Mouse (Mus musculus) midbrain, embryonic 11.5 days (tissue): Measurements from ENCODE around the gene Rab20. TPM values are rescaled to one million over a fixed set of nuclear protein-coding genes. Genes with fewer than 3 reads are reported as not detected.
"Not testable (repeated sequence)": the region's sequence is repeated elsewhere in the genome, so short reads cannot be mapped to it uniquely, and the experiment has no call there.

ENCODE experiments used
- ATAC-seq: fragments of 200-750 bp; cut with Nextera tagmentation; 2 replicates; pipeline ENCODE4 v1.8.0; 2017; ENCODE audit warnings: moderate TSS enrichment, moderate library complexity; ENCODE audit not compliant: low FRiP score
- DNase-seq: peaks from one replicate; pipeline ENCODE4 v3.0.0; 2015; ENCODE audit warnings: low spot score; ENCODE audit errors: missing footprints
- H3K27ac ChIP-seq: fragments of 300-500 bp; sonication (generic); 2 replicates; pipeline ENCODE4 v1.5.1; 2014; ENCODE audit warnings: low read depth, low read length
- H3K27me3 ChIP-seq: fragments of 300-500 bp; sonication (generic); 2 replicates; pipeline ENCODE4 v1.6.1; 2014; ENCODE audit warnings: mild to moderate bottlenecking, low read length, moderate library complexity, mixed read lengths; ENCODE audit not compliant: control insufficient read depth, insufficient read depth
- H3K36me3 ChIP-seq: fragments of 300-500 bp; sonication (generic); 2 replicates; pipeline ENCODE4 v1.6.1; 2014; ENCODE audit warnings: mild to moderate bottlenecking, low read length, moderate library complexity, mixed read lengths; ENCODE audit not compliant: control insufficient read depth, insufficient read depth
- H3K4me1 ChIP-seq: fragments of 300-500 bp; sonication (generic); 2 replicates; pipeline ENCODE4 v1.6.1; 2014; ENCODE audit warnings: low read length; ENCODE audit not compliant: control insufficient read depth, insufficient read depth
- H3K4me2 ChIP-seq: fragments of 300-500 bp; sonication (generic); 2 replicates; pipeline ENCODE4 v1.6.1; 2014; ENCODE audit warnings: mild to moderate bottlenecking, moderate library complexity
- H3K4me3 ChIP-seq: fragments of 300-500 bp; sonication (generic); 2 replicates; pipeline ENCODE4 v1.5.1; 2014; ENCODE audit warnings: low read depth, low read length
- H3K9ac ChIP-seq: fragments of 300-500 bp; sonication (generic); 2 replicates; pipeline ENCODE4 v1.6.1; 2014; ENCODE audit warnings: low read length
- H3K9me3 ChIP-seq: fragments of 300-500 bp; sonication (generic); 2 replicates; pipeline ENCODE4 v1.6.1; 2016; ENCODE audit warnings: low read length; ENCODE audit not compliant: control insufficient read depth
- WGBS: fragments of 180-500 bp; shearing (Covaris S2); extraction: QIAGEN DNeasy Blood & Tissue Kit; methylation state at CpG from one replicate; pipeline ENCODE4 v1.1.7; 2014; 5-methylcytosine and 5-hydroxymethylcytosine counted together
- polyA plus RNA-seq: library from polyadenylated mRNA; unstranded; fragments of >200 nt; fragmentation: Nextera tagmentation; extraction: Ambion mirVana; gene quantifications from 2 replicates; pipeline ENCODE4 v1.2.1, GENCODE M21; 2014

Rab20 gene
- polyA plus RNA-seq, 1 experiment from 2014 or later, result 0.63 TPM

DNA sequence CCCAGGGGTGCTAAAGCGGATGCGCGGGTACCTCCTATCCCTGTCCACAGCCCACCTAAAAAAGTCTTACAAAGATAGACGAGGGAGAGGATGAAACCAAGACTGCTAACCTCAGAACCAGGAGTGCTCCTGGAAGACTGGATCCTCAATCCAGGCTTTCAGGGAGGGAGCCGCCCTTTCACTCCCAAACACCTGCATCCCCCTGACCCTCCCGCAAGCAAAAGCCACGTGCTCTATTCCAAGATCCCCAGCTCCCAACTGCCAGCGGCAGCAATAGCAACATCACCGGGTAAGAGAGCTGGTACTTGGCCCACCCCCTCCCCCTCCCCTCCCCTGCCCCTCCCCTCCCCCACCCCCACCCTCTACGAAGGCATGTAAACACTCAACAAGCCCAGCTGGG is 3.1 kb downstream of the Rab20 start:
- Histone ChIP-seq H3K4me1 (peaks cover 13% of the 10 kb centered on the region), H3K9me3 (no peaks in the 10 kb centered on the region)
- no peak for DNase-seq

DNA sequence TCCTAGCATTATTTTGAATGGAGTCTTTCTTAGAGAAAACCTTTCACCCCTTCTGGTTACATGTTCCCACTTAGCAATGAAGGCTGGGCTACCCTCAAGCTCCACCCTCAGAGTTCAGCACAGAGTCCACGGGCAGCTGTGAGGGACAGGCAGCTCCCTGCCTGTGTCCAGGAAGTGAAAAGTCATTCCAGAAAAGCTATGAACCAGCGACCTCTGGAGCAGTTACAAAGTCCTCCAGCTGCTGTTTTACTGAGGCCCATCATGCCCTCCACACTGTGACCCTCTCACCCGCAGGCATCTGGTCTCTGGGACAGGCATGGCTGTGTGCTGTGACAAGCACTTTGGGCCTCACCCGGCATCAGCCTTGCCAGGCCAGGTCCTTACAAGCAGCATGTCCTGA is 5.4 kb downstream of the Rab20 start:
- Histone ChIP-seq H3K9me3 (no peaks in the 10 kb centered on the region), H3K4me3 (no peak overlapping the region), H3K27ac (no peak overlapping the region), H3K27me3 (peaks cover 39% of the 10 kb centered on the region), H3K4me2 (no peak overlapping the region), H3K9ac (no peak overlapping the region), H3K4me1 (peaks cover 9% of the 10 kb centered on the region), H3K36me3 (no peaks in the 10 kb centered on the region; the same call in 1 of the 2 replicates)
- 51% methylated on average over 4 of the region's 4 CpGs for WGBS
- ATAC-seq (no peak), DNase-seq (peak; percentile 80)

More for the DNA sequence above, 3.1 kb downstream of the Rab20 start:
- Histone ChIP-seq H3K4me2 (no peak overlapping the region), H3K27ac (no peak overlapping the region), H3K9ac (no peak overlapping the region), H3K27me3 (peaks cover 60% of the 10 kb centered on the region), H3K4me3 (no peak overlapping the region), H3K36me3 (no peaks in the 10 kb centered on the region; the same call in 1 of the 2 replicates)
- WGBS, result 8% methylated on average over 9 of the region's 10 CpGs
- ATAC-seq, result no peak

DNA sequence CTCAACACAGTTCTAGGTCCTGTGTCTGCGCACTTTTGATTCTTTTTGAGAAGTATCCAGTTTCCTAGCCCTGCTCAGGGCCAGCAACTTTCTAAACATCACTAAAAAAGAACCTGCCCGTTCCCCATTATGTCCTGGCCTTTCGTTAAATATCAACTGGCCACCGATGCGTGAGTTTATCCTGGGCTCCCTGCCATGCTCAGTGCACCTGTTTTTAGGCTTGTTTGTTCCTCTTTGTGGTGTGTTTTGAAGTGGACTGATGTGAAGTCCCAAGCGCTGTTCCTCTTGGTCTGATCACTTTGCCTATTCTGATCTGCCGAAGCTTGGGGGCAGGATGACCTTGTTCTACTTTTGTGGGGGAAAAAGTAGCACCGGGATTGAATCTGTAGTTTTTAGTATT is 7.2 kb downstream of the Rab20 start:
- WGBS, result 40% methylated on average over 8 of the region's 8 CpGs
- Histone ChIP-seq H3K9ac (no peak overlapping the region), H3K4me1 (peaks cover 1% of the 10 kb centered on the region; the same call in 1 of the 2 replicates), H3K27me3 (peaks cover 22% of the 10 kb centered on the region), H3K36me3 (no peaks in the 10 kb centered on the region; the same call in 1 of the 2 replicates), H3K9me3 (no peaks in the 10 kb centered on the region), H3K4me2 (no peak overlapping the region), H3K27ac (no peak overlapping the region), H3K4me3 (no peak overlapping the region)
- DNase-seq (peak; percentile 8), ATAC-seq (no peak)

DNA sequence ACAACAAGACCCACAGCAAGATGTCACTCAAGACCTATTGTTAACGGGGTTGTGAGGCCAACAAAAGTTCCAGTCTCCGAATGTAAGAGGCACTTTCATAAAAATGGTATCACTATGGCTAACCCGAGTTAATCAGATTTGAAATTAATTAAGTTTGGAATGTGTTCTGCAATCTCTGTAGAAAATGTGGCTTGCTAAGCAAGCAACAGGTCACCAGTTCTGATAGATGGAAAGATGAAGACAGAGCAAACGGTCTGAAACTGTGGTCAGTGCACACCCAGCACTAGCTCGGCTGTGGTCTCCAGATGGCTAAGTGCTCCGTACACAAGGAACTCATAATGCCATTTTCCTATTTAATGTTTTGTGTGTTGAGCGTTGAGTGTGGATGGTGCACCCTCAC is 7.8 kb downstream of the Rab20 start:
- DNase-seq, result peak; percentile 60
- Histone ChIP-seq H3K27me3 (peaks cover 15% of the 10 kb centered on the region), H3K36me3 (no peaks in the 10 kb centered on the region; the same call in 1 of the 2 replicates), H3K4me2 (no peak overlapping the region), H3K9ac (no peak overlapping the region), H3K4me3 (no peak overlapping the region), H3K27ac (no peak overlapping the region), H3K9me3 (no peaks in the 10 kb centered on the region), H3K4me1 (peaks cover 5% of the 10 kb centered on the region; the same call in 1 of the 2 replicates)
- 72% methylated on average over 7 of the region's 7 CpGs for WGBS
- ATAC-seq, result no peak

DNA sequence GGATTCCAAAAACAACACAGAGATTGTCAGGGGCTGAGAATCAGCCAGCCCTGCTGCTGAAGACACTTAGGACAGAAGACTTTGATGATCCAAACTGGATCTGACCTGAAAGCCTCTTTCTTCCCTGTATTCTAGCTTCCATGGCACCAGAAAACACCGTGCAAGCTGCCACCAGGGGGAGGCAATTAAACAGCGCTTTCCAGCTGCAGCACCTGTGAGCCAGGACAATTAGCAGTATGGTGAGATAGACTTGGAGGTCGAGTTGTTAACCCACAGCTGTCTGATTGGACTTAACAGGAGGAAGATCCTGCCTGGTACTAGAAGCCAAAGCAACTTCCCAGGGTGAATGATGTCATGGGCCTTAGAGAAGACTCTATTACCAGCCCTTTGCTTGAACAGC is 9.4 kb downstream of the Rab20 start:
- WGBS, result 8% methylated on average over 3 of the region's 3 CpGs
- Histone ChIP-seq H3K27ac (no peak overlapping the region), H3K36me3 (no peaks in the 10 kb centered on the region; the same call in 1 of the 2 replicates), H3K9me3 (no peaks in the 10 kb centered on the region), H3K4me3 (no peak overlapping the region), H3K9ac (no peak overlapping the region), H3K4me1 (peaks cover 5% of the 10 kb centered on the region; the same call in 1 of the 2 replicates), H3K4me2 (no peak overlapping the region), H3K27me3 (peaks cover 2% of the 10 kb centered on the region)
- DNase-seq (peak; percentile 80), ATAC-seq (no peak)

DNA sequence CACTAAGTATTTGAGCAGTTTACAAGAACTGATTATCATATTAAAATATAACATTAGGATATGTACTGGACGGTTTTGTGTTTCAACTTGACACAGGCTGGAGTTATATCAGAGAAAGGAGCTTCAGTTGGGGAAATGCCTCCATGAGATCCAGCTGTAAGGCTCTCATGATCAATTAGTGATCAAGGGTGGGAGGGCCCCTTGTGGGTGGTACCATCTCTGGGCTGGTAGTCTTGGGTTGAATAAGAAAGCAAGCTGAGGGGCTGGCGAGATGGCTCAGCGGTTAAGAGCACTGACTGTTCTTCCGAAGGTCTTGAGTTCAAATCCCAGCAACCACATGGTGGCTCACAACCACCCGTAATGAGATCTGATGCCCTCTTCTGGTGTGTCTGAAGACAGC is 12.0 kb downstream of the Rab20 start:
- H3K4me1 ChIP-seq, H3K4me3 ChIP-seq, H3K9ac ChIP-seq, ATAC-seq, H3K9me3 ChIP-seq, H3K27me3 ChIP-seq, H3K27ac ChIP-seq, H3K36me3 ChIP-seq, H3K4me2 ChIP-seq: not testable (repeated sequence)
- DNase-seq, result peak; percentile 71
- WGBS, result 88% methylated on average over 4 of the region's 5 CpGs

DNA sequence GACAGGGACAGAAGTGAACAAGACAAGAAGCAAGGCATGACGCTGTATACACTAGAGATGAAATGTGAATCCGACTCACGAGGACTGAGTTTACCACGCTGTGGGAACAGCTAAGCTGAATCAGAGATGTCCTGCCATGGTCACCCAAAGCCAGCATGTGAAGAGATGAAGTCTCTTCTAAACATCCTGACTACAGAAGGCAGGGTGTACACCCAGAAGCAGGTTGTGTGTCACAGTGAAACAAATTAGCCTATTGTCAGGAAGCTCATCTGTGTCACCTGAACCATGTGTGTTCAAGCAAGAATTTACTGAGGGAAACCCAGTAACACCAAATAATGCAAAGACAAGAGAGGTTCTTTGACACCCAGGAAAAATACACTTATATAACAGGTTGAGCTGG is 12.9 kb downstream of the Rab20 start:
- Histone ChIP-seq H3K4me1 (peaks cover 5% of the 10 kb centered on the region; the same call in 1 of the 2 replicates), H3K9me3 (no peaks in the 10 kb centered on the region), H3K27ac (no peak overlapping the region), H3K9ac (no peak overlapping the region), H3K27me3 (no peaks in the 10 kb centered on the region; the same call in 1 of the 2 replicates), H3K36me3 (no peaks in the 10 kb centered on the region), H3K4me3 (no peak overlapping the region), H3K4me2 (no peak overlapping the region)
- ATAC-seq (no peak), DNase-seq (peak; percentile 61)
- WGBS, result 86% methylated on average over 4 of the region's 4 CpGs

DNA sequence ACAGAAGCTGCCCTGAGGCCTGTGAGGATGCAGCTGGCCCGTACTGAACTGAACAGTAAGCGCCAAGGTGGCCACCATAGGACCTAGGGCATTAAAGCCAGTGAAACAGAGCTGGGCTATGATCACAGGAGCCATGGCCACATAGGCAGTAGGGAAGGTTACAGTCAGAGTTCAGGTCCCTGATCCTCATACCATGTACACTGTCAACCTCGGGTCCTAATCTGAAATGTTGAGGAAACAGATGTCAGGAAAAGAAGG is 13.9 kb downstream of the Rab20 start:
- no peak overlapping the region for H3K27ac ChIP-seq
- 86% methylated on average over 3 of the region's 3 CpGs for WGBS

DNA sequence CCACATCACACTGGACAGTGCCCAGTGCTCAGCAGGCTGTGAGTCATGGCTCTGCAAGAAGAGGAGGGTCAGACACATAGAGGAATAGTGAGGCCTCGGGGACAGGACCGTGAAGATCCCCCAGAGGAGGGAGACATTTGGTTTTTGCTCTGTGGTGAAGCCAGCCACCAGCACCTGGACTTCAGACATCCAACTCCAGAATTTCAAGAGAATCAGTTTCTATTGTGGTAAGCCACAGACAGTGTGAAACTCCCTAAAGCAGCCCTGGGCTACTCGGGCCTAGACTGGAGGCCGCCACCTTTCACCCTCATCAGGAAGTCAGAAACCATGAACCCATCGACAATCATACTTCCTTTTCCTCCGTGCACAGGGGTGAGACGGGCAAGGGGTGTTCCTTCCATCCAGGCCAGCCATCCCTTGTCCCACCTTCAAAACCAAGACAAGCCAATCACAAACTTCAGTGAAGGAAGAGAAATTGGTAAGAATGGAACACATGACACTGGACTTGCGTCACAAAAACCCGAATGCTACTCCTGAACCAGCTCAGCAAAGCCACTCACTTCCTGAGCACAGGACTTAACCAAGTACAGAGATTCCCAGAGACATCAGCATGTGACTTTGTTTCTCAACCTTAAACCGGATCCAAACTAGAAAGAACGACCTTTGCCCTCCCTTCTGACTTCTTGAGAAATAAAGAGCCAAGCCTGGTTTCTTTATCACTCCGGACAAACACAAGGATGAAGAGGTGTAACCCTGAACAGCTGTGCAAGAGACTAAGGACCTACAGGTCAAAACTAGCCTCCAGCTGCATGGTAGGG is 14.4 kb downstream of the Rab20 start:
- Histone ChIP-seq H3K9me3 (no peaks in the 10 kb centered on the region), H3K4me2 (no peak overlapping the region), H3K27ac (no peak overlapping the region), H3K27me3 (no peaks in the 10 kb centered on the region), H3K4me3 (no peak overlapping the region), H3K9ac (no peak overlapping the region), H3K4me1 (peaks cover 5% of the 10 kb centered on the region; the same call in 1 of the 2 replicates), H3K36me3 (no peaks in the 10 kb centered on the region)
- DNase-seq (peak; percentile 35), ATAC-seq (no peak)
- 85% methylated on average over 12 of the region's 12 CpGs for WGBS

More for the DNA sequence above, 13.9 kb downstream of the Rab20 start:
- Histone ChIP-seq H3K27me3 (no peaks in the 10 kb centered on the region), H3K4me1 (peaks cover 5% of the 10 kb centered on the region; the same call in 1 of the 2 replicates), H3K9ac (no peak overlapping the region), H3K4me2 (no peak overlapping the region), H3K36me3 (no peaks in the 10 kb centered on the region), H3K9me3 (no peaks in the 10 kb centered on the region), H3K4me3 (no peak overlapping the region)
- ATAC-seq (no peak), DNase-seq (peak; percentile 69)
